Mouse (Mus musculus): ENCODE measurements around the gene Acan.
A peak's percentile ranks its signal among the peaks of the same experiment; 100 is the strongest.

Acan gene

GRCm38 (mm10) chr7:79053383-79053889, at the start of gene Acan:
Gene Acan, plus strand, starts transcription at chr7:79053483.
- no peak for DNase-seq

GRCm38 (mm10) chr7:79021293-79021905, 31.9 kb upstream of the Acan start:
- no peak for DNase-seq

- DNase-seq, result no peak
These were observed 24.1 kb upstream of the Acan start for GRCm38 (mm10) chr7:79029138-79029537.

- DNase-seq, result peak; percentile 32
These were observed 19.5 kb upstream of the Acan start for GRCm38 (mm10) chr7:79033745-79034144.

- DNase-seq, result no peak
These were observed 18.8 kb upstream of the Acan start for GRCm38 (mm10) chr7:79034521-79034920.

- DNase-seq, result no peak
These were observed 1.2 kb upstream of the Acan start for GRCm38 (mm10) chr7:79052081-79052480.

GRCm38 (mm10) chr7:79052521-79053382, 531 bp upstream of the Acan start:
- DNase-seq, result no peak

- no peak for DNase-seq
These were observed 828 bp downstream of the Acan start for GRCm38 (mm10) chr7:79054111-79054510.

- DNase-seq, result no peak
These were observed 5.3 kb downstream of the Acan start for GRCm38 (mm10) chr7:79058546-79058945.

- DNase-seq, result no peak
These were observed 14.2 kb downstream of the Acan start for GRCm38 (mm10) chr7:79067466-79067865.

- DNase-seq, result no peak
These were observed 14.9 kb downstream of the Acan start for GRCm38 (mm10) chr7:79068231-79068630.

GRCm38 (mm10) chr7:79079212-79079611, 25.9 kb downstream of the Acan start:
- DNase-seq, result no peak

GRCm38 (mm10) chr7:79080572-79081399, 27.5 kb downstream of the Acan start:
- peak; percentile 79 for DNase-seq

GRCm38 (mm10) chr7:79089111-79089510, 35.8 kb downstream of the Acan start:
- DNase-seq, result peak; percentile 38

GRCm38 (mm10) chr7:79096492-79096891, 43.2 kb downstream of the Acan start:
- no peak for DNase-seq

GRCm38 (mm10) chr7:79113848-79114247, 60.6 kb downstream of the Acan start:
- DNase-seq, result no peak

GRCm38 (mm10) chr7:79123465-79123864, 70.2 kb downstream of the Acan start:
- no peak for DNase-seq

GRCm38 (mm10) chr7:79129883-79130282, 76.6 kb downstream of the Acan start:
- DNase-seq, result no peak

GRCm38 (mm10) chr7:79130385-79130784, 77.1 kb downstream of the Acan start:
- DNase-seq, result no peak

GRCm38 (mm10) chr7:79130843-79131444, 77.7 kb downstream of the Acan start, which contains the start of gene Hapln3:
Gene Hapln3, minus strand, starts transcription at chr7:79131018.
- peak; percentile 57 for DNase-seq

- no peak for DNase-seq
These were observed 80.1 kb downstream of the Acan start for GRCm38 (mm10) chr7:79133391-79133790.

GRCm38 (mm10) chr7:79139328-79139824, 86.1 kb downstream of the Acan start:
- no peak for DNase-seq

Data from lung, postnatal 10 days (tissue).